Mouse (Mus musculus): ENCODE data around the gene Tmem125. TPM values are rescaled to one million over a fixed set of nuclear protein-coding genes. Genes with fewer than 3 reads are reported as not detected.
"Not testable (repeated sequence)": the region's sequence is repeated elsewhere in the genome, so short reads cannot be mapped to it uniquely, and the experiment has no call there.

Gene Tmem125
- polyA plus RNA-seq, 3 experiments from 2014 or later, result not detected

DNA sequence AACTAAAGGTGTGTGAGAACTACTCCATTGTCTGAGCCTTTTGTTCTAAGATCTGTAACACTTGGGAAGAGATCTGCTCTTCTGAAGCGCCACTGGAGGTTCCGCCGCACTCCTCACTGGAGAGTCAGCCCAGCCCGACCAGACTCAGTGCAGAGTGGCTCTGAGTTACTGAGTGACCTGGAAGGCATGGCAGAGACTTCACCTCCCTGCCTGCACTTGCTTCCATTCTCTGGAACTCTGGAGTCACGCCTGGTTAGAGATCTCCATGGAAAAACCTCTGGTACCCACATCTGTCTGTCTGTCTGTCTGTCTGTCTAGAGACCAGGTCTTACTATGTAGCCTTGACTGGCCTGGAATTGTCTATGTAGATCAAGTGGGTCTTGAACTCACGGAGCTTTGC is 8.2 kb downstream of the Tmem125 start:
- no peak for ATAC-seq

DNA sequence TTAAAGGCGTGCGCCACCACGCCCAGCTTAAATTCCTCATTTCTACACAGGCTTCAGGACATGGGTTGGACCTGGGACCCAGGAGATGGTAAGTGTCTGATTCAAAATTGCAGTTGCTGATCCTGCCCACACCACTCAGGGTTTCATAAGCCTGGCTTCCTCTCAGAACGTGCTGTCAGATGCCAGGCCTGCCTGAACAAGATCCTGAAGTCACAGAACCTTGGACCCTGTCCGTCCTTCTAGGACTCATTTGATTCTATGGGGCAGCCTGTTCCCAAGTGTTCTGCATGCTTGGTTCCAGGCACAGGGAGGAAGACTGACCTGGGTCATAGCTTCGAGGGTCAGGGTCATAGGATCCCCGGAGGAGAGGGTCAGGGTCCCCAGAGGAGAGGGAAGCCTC is 10.2 kb downstream of the Tmem125 start:
- no peak for ATAC-seq

DNA sequence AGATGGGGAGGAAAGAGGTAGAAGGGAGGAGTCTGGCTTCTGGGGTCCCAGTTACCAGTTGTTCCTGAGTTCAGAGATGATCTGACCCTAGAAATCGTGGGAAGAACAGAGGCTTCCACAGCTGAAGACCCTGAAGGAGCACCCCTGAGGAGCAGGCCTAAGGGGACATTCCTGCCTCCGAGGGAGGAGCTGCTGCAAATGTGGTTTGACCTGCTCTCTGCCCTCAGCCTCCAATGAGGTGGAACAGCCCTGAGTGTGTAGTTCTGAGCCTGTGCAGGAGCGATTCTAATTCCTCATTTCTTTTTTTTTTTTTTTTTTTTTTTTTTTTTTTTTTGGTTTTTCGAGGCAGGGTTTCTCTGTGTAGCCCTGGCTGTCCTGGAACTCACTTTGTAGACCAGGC is 10.7 kb downstream of the Tmem125 start:
- no peak for ATAC-seq

DNA sequence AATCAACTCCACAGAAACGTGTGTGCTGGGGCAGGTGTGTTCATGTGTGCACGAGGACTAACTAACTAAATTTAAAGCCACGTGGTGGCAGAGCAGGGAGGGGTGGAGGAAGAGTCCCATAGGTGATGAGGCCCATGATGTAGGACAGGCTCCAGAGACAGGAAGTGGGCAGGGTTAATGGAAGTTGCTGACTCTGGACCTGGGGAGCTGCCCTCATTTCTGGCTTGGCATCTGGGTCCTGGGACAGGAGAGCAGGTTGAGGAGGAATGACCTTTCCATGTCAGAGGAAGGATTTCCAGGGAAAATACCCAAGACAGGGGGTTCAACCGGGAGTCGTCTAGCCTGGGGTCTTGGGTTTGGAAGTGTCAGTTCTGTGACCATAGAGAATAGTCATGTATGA is 11.2 kb downstream of the Tmem125 start:
- no peak for ATAC-seq

DNA sequence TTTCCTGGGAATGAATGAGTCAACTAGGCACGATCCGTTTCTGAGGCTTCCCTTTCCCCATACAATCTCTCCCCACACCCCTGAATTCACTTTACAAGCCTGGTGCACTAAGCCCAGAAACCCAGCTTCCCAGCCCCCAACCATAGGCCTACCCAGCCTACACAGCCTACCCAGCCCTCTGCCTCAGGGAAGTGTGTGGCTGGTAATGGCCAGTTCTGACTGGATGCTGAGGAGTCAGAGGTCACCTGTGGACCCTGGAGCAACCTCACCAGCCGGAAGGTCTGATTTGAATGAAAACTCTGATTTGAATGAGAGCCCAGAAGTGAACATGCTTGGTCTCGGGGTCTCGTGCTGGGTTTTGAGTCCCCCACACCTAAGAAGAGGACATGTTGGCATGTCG is 16.1 kb downstream of the Tmem125 start:
- no peak for ATAC-seq

DNA sequence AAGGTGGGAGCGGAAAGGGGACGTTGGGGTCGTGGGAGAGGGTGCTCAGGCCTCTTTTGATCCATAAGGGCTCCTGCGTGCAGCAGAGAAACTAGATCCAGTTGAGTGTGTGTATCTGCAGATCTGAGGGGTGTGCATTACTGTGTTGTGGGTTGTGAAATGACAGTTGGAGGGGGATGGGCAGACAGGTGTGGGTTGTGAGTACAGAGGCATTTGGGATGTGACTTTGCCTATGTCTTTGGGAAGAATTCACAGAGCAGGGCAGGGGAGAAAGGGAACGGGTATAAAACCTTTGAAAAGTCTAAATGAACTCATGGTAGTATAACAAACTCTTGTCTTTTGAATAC is 16.5 kb downstream of the Tmem125 start:
- no peak for ATAC-seq

DNA sequence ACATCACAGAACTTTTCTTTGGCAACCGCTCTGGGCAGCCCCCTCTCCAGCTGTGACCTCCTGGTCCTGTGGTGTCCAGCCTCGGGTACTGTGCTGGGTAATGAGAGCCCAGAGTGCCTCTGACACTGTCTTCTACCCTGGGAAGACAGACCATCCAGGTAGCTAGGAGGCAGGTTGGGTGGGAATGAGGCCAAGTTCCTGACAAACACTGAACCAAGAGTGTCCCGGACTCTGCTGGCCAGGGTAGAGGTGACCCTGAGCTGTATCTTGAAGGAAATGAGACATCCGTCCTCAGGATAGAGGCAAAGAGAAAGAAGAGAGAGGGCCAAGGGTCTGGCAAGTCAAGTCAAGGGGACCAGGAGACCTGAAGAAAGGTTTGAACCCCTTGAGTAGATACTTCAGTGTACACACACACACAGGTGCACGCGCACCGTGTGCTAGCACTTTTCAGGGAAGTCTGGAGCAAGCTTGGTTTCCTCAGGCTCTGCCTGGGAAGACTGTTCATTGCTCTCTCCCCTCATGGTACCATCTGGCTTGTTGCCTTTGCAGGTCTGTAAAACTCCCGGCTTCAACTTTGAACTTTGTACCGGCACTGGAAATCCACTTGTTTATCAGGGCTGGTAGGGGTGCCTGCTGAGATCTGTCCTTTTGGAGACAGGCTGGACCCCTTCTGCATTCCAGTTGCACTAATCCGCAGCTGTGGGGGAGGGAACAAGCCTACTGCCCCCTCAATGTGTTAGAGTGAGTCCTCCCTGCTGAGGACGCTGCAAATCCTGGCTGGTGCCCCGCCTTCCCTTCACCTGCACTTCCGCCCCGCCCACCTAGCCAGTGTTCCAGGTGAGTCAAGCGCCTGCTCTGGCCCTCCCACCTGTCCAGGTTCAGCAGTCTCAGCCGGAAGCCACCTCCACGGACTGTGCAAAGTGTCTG is 17.2 kb downstream of the Tmem125 start, which contains the start of gene 2610528J11Rik:
Gene 2610528J11Rik, plus strand, starts transcription at position 592 of the 927 bp plus-strand sequence.
- no peak for ATAC-seq

DNA sequence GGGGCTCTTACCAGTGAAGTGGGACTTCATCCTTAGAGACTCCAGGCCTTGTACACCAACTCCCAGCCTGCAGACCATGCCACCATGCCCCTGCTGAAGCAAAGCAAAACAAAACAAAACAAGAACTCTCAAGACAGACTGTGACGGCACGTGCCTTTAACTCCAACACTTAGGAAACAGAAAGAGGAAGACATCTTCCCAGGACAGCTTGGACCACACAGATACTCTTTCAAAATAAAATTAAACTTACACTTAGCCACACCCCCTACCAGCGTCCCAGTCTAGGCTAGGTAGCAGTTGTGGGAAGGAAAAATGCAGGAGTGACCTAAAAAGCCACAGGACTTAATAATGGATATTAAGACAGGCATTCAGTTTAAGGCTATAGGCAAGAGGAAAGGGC is 18.1 kb downstream of the Tmem125 start:
- ATAC-seq, result no peak

DNA sequence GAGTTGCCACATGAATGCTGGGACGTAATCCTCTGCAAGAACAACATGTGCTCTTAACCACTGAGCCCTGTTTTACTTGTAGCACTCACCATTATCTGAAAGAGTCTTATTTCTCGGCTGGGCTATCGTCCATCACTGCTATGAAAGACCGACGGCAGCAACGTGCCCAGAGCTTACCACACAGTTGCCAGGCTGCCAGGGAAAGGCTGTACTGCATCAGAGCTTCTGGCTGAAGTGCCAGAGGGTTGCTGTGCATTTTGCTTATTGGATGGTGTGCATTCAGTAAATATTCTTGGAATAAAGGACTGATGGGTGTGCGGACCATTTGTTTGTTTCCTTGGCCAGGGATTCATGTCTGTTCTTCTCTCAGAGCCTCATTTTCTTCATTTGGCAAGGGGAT is 19.9 kb downstream of the Tmem125 start:
- no peak for ATAC-seq

DNA sequence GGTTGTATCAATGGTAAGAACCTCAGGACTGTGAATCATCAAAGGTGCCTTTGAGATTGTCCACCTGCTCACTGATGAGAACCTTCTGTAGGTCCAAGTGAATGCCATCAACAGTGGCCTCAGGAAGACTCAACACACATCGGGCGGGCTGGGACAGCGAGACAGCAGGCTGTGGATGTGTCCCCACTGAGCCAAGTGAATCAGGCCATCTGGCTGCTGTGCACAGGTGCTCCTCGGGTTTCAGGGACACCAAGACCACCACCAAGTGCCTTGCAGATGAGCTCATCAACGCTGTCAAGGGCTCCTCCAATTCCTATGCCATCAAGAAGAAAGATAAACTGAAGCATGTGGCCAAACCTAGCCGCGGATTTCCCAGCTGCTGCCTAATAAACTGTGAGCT is 21.6 kb downstream of the Tmem125 start:
- ATAC-seq, result no peak

DNA sequence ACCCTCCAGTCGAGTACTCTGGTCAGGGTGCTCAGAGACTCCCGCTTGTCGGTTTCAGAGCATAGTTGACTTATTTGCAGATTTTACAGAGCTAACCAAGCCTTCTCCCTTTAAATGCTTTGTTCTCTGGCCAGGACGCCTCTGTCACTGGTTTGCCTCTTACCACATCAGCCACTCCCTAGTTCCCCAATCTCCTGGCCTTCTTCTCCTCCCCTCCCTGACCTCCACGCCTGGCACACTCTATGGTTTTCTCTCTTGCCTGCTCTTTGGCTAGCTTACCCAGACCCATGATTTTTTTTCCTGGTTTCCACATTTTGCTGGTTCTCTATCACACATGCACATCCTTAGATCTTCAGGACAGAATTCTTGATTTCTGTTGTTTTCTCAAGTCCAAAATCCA is 25.6 kb downstream of the Tmem125 start:
- ATAC-seq, result no peak

DNA sequence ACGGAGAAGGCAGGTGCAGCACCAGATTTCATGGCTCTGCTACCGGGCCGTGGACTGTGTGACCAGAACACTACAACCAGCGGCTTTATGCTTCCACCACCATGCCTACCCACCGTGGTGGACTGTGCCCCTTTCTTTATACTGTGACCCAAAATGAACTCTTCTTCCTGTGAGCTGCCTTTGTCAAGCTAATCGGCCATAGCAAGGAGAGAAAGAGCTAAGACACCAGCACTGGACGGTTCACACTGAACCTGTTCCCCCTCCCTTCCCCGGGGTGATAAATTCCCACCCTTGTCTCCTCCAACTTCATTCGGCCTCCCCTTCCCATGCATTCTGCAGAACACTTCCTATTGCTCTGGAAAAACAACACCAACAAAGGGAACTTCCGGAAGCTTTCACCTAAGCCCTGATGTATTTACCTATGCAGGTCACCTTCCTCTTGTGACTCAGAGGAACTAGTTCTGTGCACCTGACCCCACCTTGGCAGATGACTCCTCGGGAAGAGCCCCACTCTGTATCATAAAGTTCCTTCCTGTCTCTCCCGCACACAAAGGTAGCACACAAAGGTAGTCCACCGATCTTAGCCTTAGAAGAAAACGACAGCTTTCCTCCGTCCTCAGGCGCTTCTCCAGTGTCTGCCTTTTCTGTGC is 26.2 kb downstream of the Tmem125 start:
- no peak for ATAC-seq

DNA sequence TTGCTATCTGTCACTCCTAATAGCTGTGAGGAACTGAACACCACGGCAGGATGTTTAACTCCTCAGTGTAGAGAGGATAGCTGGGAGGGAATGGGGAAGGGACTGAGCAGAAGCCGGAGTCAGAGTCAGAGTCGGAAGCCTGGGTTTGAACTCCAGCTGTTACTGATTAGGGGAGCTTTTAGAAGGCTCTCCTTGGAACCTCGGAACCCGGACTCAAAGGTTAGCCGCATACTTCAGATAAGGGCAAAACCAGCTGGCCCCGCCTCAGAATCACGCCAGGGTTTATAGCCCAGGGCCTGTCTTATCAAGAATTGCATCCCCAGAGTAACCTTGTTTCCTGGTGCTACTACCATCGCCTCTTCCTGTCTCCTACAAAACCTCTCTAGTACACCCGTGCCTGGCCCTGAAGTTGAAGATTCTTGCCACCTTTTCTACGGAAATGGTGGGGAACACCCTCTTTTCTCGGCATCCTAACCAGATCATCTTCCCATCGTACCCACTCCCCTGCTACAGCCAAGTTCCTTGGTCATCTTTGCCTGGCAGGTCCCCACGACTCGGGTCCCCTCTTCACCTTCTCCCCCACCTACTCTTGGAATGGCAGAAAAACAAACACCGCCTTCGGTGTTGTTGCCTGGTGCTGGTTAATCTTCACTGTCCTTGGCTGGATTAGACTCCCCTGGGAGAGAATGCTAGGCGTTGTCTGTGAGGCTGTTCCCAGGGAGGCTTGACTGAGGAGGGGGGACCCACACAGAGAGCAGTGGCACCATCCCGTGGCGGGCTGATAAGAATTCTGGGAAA is 26.9 kb downstream of the Tmem125 start:
- no peak for ATAC-seq

DNA sequence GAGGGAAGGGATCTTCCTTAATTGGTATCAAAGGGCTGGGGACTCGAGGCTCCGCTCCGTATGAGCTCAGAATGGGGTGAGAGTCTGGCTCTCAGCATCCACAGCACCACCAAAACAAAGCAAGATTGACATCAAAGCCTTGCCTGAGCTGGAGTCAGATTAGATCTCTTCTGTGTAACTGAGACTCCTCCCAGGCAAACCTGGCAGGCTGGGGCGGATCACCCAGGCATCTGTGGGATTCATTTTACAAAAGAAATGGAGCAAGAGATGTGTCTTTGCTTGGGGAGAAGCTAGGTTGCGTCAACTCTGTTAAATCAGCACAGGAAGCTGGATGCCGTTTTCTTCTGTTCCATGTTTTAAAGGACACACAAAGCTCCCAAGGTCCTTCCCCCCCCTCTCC is 34.8 kb downstream of the Tmem125 start:
- ATAC-seq, result no peak

DNA sequence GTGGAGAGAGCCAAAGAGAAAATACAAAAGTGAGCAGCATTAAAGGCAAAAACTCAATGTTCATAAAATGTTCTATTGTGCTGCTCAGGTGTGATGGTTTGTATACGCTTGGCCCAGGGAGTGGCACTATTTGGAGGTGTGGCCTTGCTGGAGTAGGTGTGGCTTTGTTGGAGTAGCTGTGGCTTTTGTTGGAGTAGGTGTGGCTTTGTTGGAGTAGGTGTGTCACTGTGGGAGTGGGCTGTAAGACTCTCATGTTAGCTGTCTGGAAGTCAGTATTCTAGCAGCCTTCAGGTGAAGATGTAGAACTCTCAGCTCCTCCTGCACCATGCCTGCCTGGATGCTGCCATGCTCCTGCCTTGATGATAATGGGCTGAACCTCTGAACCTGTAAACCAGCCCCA is 36.7 kb downstream of the Tmem125 start:
- ATAC-seq, result not testable (repeated sequence)

DNA sequence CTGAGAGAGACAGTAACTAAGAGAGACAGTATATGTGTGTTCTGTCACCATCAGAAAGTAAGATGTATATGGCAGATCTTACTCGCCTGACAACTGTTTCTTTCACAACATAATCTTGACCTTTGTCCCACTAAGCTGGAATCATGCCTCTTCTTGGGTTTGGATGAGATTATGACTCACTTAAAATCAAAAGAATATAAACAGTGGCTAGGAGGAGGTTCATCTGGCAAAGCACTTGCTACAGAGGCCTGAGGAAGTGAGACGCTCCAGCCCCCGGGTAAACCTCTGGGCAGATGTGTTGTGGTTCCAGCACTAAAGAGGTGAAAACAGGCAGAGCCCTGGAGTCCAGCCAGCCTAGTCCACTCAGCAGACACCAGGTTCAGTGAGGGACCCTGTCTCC is 38.3 kb downstream of the Tmem125 start:
- ATAC-seq, result no peak

DNA sequence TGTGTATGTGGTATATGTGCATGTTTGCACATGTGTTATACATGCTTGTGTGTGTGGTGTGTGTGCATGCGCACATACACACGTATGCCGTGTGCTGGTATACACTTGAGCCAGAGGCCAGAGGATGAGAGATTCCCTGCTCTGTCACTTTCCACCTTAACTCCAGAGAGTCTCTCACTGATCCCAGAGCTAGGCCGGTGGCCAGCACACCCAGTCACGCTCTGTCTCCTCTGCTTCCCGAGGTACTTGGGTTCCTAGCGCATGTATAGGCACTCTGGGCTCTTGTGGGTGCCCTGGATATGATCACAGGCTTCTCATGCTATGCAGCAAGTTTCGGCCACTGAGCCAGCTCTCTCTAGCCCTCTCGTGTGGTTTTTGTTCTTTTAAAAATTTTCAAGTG is 43.1 kb downstream of the Tmem125 start:
- ATAC-seq, result no peak

DNA sequence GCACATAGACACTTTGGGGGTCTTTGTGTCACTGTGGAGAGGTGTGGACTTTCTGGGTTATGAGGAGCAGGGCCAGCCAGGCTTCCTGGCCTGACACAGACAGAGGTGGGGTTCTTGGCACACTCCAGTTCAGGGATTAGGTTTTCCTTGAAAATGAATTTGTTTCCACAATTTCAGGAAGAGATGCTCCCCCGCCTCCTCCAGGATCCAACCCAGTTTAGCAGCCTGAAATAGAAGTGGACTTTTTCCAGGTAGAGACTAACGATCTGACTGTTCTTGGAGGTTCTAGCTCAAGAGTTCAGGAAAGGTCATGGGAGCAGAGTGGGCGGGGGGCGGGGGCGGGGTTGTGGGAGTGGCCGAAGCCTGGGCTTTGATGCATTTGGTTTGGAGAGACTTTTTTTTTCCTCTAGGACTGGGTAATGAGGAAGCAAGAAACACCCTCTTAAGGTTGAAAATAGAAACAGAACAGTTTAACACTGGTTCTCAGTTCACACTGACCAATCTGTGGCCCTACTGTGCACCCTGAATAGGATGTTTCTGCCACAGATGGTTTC is 43.6 kb downstream of the Tmem125 start:
- no peak for ATAC-seq

Other genes with a start within 250 kb of the Tmem125 start
- 10 to 100 TPM in 2 of 3 experiments, 1 to 10 TPM in 1; 9.1 to 20.5 (median 11.9) TPM for gene Szt2, start 134.8 kb downstream of the Tmem125 start, polyA plus RNA-seq (2017; shearing (Covaris generic))
- gene Med8, start 134.7 kb downstream of the Tmem125 start, polyA plus RNA-seq (2017; shearing (Covaris generic)), result 100 to 1,000 TPM; 121 to 123 (median 123) TPM
- 100 to 1,000 TPM; 114 to 166 (median 116) TPM for gene Elovl1, start 116.0 kb downstream of the Tmem125 start, polyA plus RNA-seq (2017; shearing (Covaris generic))
- 10 to 100 TPM in 1 of 3 experiments, 1 to 10 TPM in 2; 2.3 to 24.5 (median 4.6) TPM for gene Cdc20, start 106.7 kb downstream of the Tmem125 start, polyA plus RNA-seq (2017; shearing (Covaris generic))
- not detected for gene Mpl, start 86.5 kb downstream of the Tmem125 start, polyA plus RNA-seq (2017; shearing (Covaris generic))
- not detected for gene Tie1, start 54.0 kb downstream of the Tmem125 start, polyA plus RNA-seq (2017; shearing (Covaris generic))
- gene 2610528J11Rik, start 17.0 kb downstream of the Tmem125 start, polyA plus RNA-seq (2017; shearing (Covaris generic)), result not detected
- gene Cfap57, start 76.7 kb upstream of the Tmem125 start, polyA plus RNA-seq (2017; shearing (Covaris generic)), result under 1 TPM in 1 of 3 experiments, not detected in 2; 0.09 TPM
- gene Ebna1bp2, start 76.8 kb upstream of the Tmem125 start, polyA plus RNA-seq (2017; shearing (Covaris generic)), result 100 to 1,000 TPM; 160 to 179 (median 172) TPM
- not detected for gene Olfr62, start 114.9 kb upstream of the Tmem125 start, polyA plus RNA-seq (2017; shearing (Covaris generic))
- not detected for gene Olfr1342, start 148.7 kb upstream of the Tmem125 start, polyA plus RNA-seq (2017; shearing (Covaris generic))
- not detected for gene Olfr1341, start 159.5 kb upstream of the Tmem125 start, polyA plus RNA-seq (2017; shearing (Covaris generic))
- not detected for gene Olfr1340, start 176.1 kb upstream of the Tmem125 start, polyA plus RNA-seq (2017; shearing (Covaris generic))
- not detected for gene Olfr1339, start 188.1 kb upstream of the Tmem125 start, polyA plus RNA-seq (2017; shearing (Covaris generic))
- gene Olfr1338, start 214.7 kb upstream of the Tmem125 start, polyA plus RNA-seq (2017; shearing (Covaris generic)), result not detected
- gene Olfr1337, start 238.5 kb upstream of the Tmem125 start, polyA plus RNA-seq (2017; shearing (Covaris generic)), result not detected